Mouse (Mus musculus) forebrain, embryonic 14.5 days (tissue): ENCODE measurements at regions not wholly inside any gene's neighbourhood (a gene's known extent, or its start where the extent isn't known, plus 50 kb on each side); places are given as distances from the start of the nearest gene placed in this dataset.
A peak's percentile ranks its signal among the peaks of the same experiment; 100 is the strongest.

Source experiments
- ATAC-seq: fragments of 200-750 bp; cut with Nextera tagmentation; 2 replicates; pipeline ENCODE4 v1.8.0; 2017; ENCODE audit warnings: mild to moderate bottlenecking, moderate library complexity
- DNase-seq: peaks from one replicate; pipeline ENCODE4 v3.0.0-alpha.2; 2015; ENCODE audit warnings: low spot score
- H3K27ac ChIP-seq: fragments of 300-500 bp; sonication (generic); 2 replicates; pipeline ENCODE4 v1.5.1; 2014; ENCODE audit warnings: low read depth, mild to moderate bottlenecking, control low read depth, low read length, moderate library complexity
- H3K27me3 ChIP-seq: fragments of 300-500 bp; sonication (generic); replicated peaks from 2 replicates; pipeline ENCODE4 v1.6.1; 2014; ENCODE audit warnings: low read length, control low read depth, mixed read lengths; ENCODE audit not compliant: control insufficient read depth, insufficient read depth
- H3K36me3 ChIP-seq: fragments of 300-500 bp; sonication (generic); 2 replicates; pipeline ENCODE4 v1.6.1; 2014; ENCODE audit warnings: low read length, control low read depth; ENCODE audit not compliant: control insufficient read depth, insufficient read depth
- H3K4me1 ChIP-seq: fragments of 300-500 bp; sonication (generic); 2 replicates; pipeline ENCODE4 v1.6.1; 2014; ENCODE audit warnings: antibody characterized with exemption, low read length, control low read depth; ENCODE audit not compliant: control insufficient read depth, insufficient read depth
- H3K4me2 ChIP-seq: fragments of 300-500 bp; sonication (generic); 2 replicates; pipeline ENCODE4 v1.6.1; 2014; ENCODE audit warnings: mild to moderate bottlenecking, control low read depth, low read length
- H3K4me3 ChIP-seq: fragments of 300-500 bp; sonication (generic); 2 replicates; pipeline ENCODE4 v1.5.1; 2014; ENCODE audit warnings: low read depth, low read length, control low read depth
- H3K9ac ChIP-seq: fragments of 300-500 bp; sonication (generic); 2 replicates; pipeline ENCODE4 v1.6.1; 2014; ENCODE audit warnings: mild to moderate bottlenecking, low read length, control low read depth, moderate library complexity
- H3K9me3 ChIP-seq: fragments of 300-500 bp; sonication (generic); replicated peaks from 2 replicates; pipeline ENCODE4 v1.6.1; 2016; ENCODE audit warnings: low read length, control low read depth, mixed read lengths; ENCODE audit not compliant: control insufficient read depth
- WGBS: fragments of 180-500 bp; shearing (Covaris S2); extraction: QIAGEN DNeasy Blood & Tissue Kit; methylation state at CpG from one replicate; pipeline ENCODE4 v1.1.7; 2014; 5-methylcytosine and 5-hydroxymethylcytosine counted together

DNA sequence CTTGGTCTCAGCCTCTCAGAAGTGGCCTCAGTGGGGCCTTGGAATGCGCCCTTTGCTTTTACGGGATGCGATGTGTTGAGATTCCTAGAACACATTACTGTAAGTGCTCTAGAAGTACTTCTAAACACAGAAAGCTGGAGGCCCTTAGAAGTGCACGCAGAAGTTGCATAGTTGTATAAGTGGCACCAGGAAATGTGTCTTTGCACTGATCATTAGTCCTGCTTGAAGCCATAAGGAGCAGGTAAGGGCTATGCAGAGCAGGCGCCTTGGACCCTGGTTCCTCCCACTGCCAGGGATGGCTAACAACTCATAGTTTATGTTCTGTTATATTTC lies 71.2 kb upstream of the Id2 start:
- H3K4me1 ChIP-seq = no peaks in the 10 kb centered on the region
- no peak overlapping the region for H3K9ac ChIP-seq
- no peaks in the 10 kb centered on the region for H3K9me3 ChIP-seq
- ATAC-seq (no peak), DNase-seq (no peak)
- H3K36me3 ChIP-seq = no peaks in the 10 kb centered on the region
- no peak overlapping the region for H3K27ac ChIP-seq
- H3K4me3 ChIP-seq = no peak overlapping the region
- WGBS = 93% methylated on average over 5 of the region's 5 CpGs
- no peak overlapping the region for H3K4me2 ChIP-seq
- H3K27me3 ChIP-seq = no peaks in the 10 kb centered on the region

DNA sequence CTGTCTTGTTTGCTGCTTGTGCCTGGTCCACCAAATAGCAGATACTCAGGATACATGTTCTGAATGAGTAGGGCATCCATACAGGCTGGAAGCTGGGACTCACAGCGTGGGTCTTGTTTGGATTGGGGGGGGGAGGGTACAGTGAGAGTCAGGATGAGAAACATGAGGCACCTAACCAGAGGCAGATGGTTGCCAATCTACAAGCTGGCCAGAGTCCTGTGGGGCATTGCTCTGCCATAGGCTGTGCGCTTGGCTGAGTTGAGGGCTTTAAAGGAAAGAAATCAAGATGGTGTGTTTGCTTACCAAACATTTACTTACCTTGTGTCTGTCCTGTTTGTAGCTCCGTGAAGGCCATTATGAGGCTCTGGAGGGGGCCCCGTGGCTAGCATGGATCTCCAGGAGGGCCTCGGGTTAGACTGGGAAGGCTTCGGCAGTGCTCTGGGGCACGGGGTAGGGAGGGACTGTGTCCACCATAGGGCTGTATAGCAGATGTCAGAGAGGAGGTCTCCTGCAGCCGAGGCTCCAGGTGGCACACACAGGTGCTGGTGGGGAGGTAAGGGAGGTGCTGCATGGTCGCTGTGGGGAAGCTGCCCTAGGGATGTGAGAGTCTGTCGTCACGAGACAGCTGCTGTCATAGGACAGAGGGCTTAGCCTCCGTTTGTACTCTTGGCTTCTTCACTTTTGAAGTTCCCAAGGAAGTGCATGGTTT lies 70.7 kb upstream of the Id2 start:
- no peaks in the 10 kb centered on the region for H3K9me3 ChIP-seq
- H3K4me2 ChIP-seq = no peak overlapping the region
- no peak overlapping the region for H3K9ac ChIP-seq
- no peaks in the 10 kb centered on the region for H3K27me3 ChIP-seq
- H3K36me3 ChIP-seq = no peaks in the 10 kb centered on the region
- DNase-seq = no peak
- no peak overlapping the region for H3K27ac ChIP-seq
- no peak for ATAC-seq
- no peaks in the 10 kb centered on the region for H3K4me1 ChIP-seq
- WGBS = 76% methylated on average over 12 of the region's 12 CpGs
- H3K4me3 ChIP-seq = no peak overlapping the region

GRCm38 (mm10) chr12:25166525-25166924 lies 69.6 kb upstream of the Id2 start:
- Histone ChIP-seq H3K4me2 (no peak overlapping the region), H3K27me3 (no peaks in the 10 kb centered on the region), H3K36me3 (no peaks in the 10 kb centered on the region), H3K4me1 (no peaks in the 10 kb centered on the region), H3K9ac (no peak overlapping the region), H3K4me3 (no peak overlapping the region), H3K9me3 (no peaks in the 10 kb centered on the region), H3K27ac (no peak overlapping the region)
- DNase-seq (no peak), ATAC-seq (no peak)
- WGBS = 78% methylated on average over 2 of the region's 2 CpGs

DNA sequence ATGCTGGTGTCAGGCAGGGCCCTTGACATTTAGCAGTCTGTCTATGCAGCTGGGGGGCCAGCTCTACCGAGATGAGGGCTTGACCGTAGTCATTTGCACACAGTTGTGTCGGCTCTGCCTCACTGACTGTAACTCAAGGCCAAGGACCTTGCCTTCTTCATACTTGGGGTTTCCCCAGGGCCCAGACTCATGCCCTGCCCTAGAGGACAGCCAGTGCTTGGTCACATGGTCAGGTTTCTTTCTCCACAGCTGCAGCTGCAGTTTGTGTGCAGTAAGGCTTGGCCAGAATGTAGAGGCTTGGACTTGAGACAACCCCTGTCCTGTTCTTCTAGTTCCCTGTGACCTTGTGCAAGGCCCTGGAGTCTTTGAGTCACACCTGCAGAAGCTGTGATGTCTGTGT lies 68.7 kb upstream of the Id2 start:
- Histone ChIP-seq H3K27ac (no peak overlapping the region), H3K4me1 (no peaks in the 10 kb centered on the region), H3K9me3 (no peaks in the 10 kb centered on the region), H3K27me3 (no peaks in the 10 kb centered on the region), H3K36me3 (no peaks in the 10 kb centered on the region), H3K4me2 (no peak overlapping the region), H3K9ac (no peak overlapping the region), H3K4me3 (no peak overlapping the region)
- WGBS = 91% methylated on average over 3 of the region's 3 CpGs
- ATAC-seq (no peak), DNase-seq (no peak)

DNA sequence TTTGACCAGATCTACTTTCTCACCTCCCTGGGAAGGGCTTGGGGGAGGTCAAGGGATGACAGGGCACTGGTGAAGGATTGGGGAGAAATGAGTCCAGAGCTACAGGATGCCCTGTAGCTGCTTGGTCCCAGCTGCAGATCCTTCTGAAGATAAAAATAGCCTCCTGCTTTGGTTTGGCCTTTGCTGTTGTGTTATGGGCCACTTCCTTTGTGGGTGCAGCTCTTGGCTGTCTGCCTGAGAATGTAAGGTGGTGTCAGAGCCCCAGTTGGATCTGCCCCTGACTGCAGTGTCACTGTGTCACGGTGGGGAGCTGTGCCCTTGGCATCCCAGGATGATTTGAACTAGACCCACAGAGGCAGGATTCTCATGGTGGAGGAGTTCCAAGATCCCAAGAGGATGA lies 67.8 kb upstream of the Id2 start:
- H3K27me3 ChIP-seq = no peaks in the 10 kb centered on the region
- no peaks in the 10 kb centered on the region for H3K9me3 ChIP-seq
- WGBS = 74% methylated on average over 1 of the region's 1 CpGs
- no peak overlapping the region for H3K9ac ChIP-seq
- no peak overlapping the region for H3K4me3 ChIP-seq
- no peak overlapping the region for H3K4me2 ChIP-seq
- ATAC-seq = no peak
- no peaks in the 10 kb centered on the region for H3K36me3 ChIP-seq
- no peak overlapping the region for H3K27ac ChIP-seq
- no peak for DNase-seq
- no peaks in the 10 kb centered on the region for H3K4me1 ChIP-seq

GRCm38 (mm10) chr12:25163541-25163940 lies 66.6 kb upstream of the Id2 start:
- WGBS = 10% methylated on average over 6 of the region's 6 CpGs
- H3K27me3 ChIP-seq = no peaks in the 10 kb centered on the region
- peak; percentile 5 for DNase-seq
- H3K9ac ChIP-seq = no peak overlapping the region
- no peaks in the 10 kb centered on the region for H3K9me3 ChIP-seq
- H3K36me3 ChIP-seq = no peaks in the 10 kb centered on the region
- no peak overlapping the region for H3K4me3 ChIP-seq
- no peak overlapping the region for H3K4me2 ChIP-seq
- H3K27ac ChIP-seq = no peak overlapping the region
- ATAC-seq = no peak
- no peaks in the 10 kb centered on the region for H3K4me1 ChIP-seq

- Histone ChIP-seq H3K4me3 (no peak overlapping the region), H3K4me1 (no peaks in the 10 kb centered on the region), H3K4me2 (no peak overlapping the region), H3K36me3 (no peaks in the 10 kb centered on the region), H3K27me3 (no peaks in the 10 kb centered on the region), H3K27ac (no peak overlapping the region), H3K9ac (no peak overlapping the region), H3K9me3 (no peaks in the 10 kb centered on the region)
- DNase-seq (no peak), ATAC-seq (no peak)
- 81% methylated on average over 6 of the region's 6 CpGs for whole genome bisulfite sequencing
These were observed 65.9 kb upstream of the Id2 start for GRCm38 (mm10) chr12:25162843-25163242.

- no peak overlapping the region for H3K27ac ChIP-seq
- no peak overlapping the region for H3K9ac ChIP-seq
- H3K9me3 ChIP-seq = no peaks in the 10 kb centered on the region
- no peak overlapping the region for H3K4me3 ChIP-seq
- no peak for ATAC-seq
- no peaks in the 10 kb centered on the region for H3K36me3 ChIP-seq
- WGBS = 85% methylated on average over 6 of the region's 6 CpGs
- H3K27me3 ChIP-seq = no peaks in the 10 kb centered on the region
- H3K4me1 ChIP-seq = no peaks in the 10 kb centered on the region
- DNase-seq = no peak
- H3K4me2 ChIP-seq = no peak overlapping the region
These were observed 65.0 kb upstream of the Id2 start for GRCm38 (mm10) chr12:25161939-25162338.

GRCm38 (mm10) chr12:25160990-25161843 lies 64.3 kb upstream of the Id2 start:
- no peak overlapping the region for H3K9ac ChIP-seq
- no peaks in the 10 kb centered on the region for H3K9me3 ChIP-seq
- WGBS = 36% methylated on average over 15 of the region's 15 CpGs
- H3K36me3 ChIP-seq = no peaks in the 10 kb centered on the region
- H3K4me2 ChIP-seq = no peak overlapping the region
- H3K27ac ChIP-seq = no peak overlapping the region
- no peak overlapping the region for H3K4me3 ChIP-seq
- no peaks in the 10 kb centered on the region for H3K27me3 ChIP-seq
- peak; percentile 48; the same call in 1 of the 2 replicates for ATAC-seq
- DNase-seq = peak; percentile 34
- no peaks in the 10 kb centered on the region for H3K4me1 ChIP-seq
